ENCODE assay signal across 22 mouse cellular contexts in the genomic region with DNA sequence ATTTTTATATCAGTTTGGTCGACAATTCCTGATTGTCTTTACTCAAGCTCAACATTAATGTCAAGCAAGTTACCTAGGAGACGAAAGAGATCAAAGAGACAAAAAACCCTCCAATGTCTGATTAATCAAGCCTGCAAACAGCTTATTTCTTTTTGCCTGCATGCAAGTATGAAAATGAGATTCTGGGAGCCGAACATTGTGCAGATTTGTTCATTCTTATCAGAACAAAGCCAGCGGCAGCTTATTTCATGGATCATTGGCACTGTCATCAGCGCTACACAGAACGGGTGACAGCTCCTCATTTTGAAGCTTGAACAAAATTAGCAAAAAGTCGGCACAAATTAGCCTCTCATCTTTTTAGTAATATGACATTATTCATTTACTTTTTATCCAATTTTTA. TPM values are rescaled to one million over a fixed set of nuclear protein-coding genes. Genes with fewer than 3 reads are reported as not detected.
A peak's percentile ranks its signal among the peaks of the same experiment; 100 is the strongest.
DNase-seq lines count a peak whose midpoint lies in the region; ATAC-seq and TF ChIP-seq lines count a peak whose summit lies in the region.
"Had no signal": no experiment of that assay in that cellular context is flagged by ENCODE, and none has a peak within 500 bp of the region (broad histone marks: within the 10 kb centered on the region; RNA-seq: fewer than 3 reads in every experiment).

No protein-coding gene starts in this region.

- no peak for TF ChIP-seq EP300 in lung, postnatal 0 days (IDR thresholded peaks at IDR 0.05)

- peaks cover 8% of the 10 kb centered on the region; the same call in 1 of the 2 replicates for H3K4me1 ChIP-seq in forebrain, embryonic 11.5 days (replicated peaks; ENCODE audit: control insufficient read depth, insufficient read depth, low read length)
- H3K4me1 ChIP-seq in forebrain, embryonic 15.5 days: peaks cover 9% of the 10 kb centered on the region
- H3K4me1 ChIP-seq in midbrain, embryonic 12.5 days: peaks cover 29% of the 10 kb centered on the region
- H3K4me1 ChIP-seq in midbrain, embryonic 16.5 days (ENCODE audit: control insufficient read depth, insufficient read depth, low read length): peaks cover 11% of the 10 kb centered on the region; the same call in 1 of the 2 replicates
- peaks cover 17% of the 10 kb centered on the region; the same call in 1 of the 2 replicates for H3K4me1 ChIP-seq in hindbrain, embryonic 13.5 days (replicated peaks)
- H3K4me1 ChIP-seq in lung, postnatal 0 days (ENCODE audit: insufficient read depth, low read depth, low read length): no peaks in the 10 kb centered on the region
- H3K4me1 ChIP-seq: embryonic facial prominence, embryonic 15.5 days had no signal

- WGBS in forebrain, embryonic 11.5 days: 19% methylated on average over 7 of the region's 7 CpGs
- WGBS in forebrain, embryonic 15.5 days: 9% methylated on average over 7 of the region's 7 CpGs
- 15% methylated on average over 7 of the region's 7 CpGs for WGBS in midbrain, embryonic 12.5 days
- 15% methylated on average over 7 of the region's 7 CpGs for WGBS in midbrain, embryonic 16.5 days
- 22% methylated on average over 7 of the region's 7 CpGs for WGBS in hindbrain, embryonic 13.5 days
- WGBS in lung, postnatal 0 days: 72% methylated on average over 7 of the region's 7 CpGs

- H3K9me3 ChIP-seq in forebrain, embryonic 11.5 days (ENCODE audit: control insufficient read depth, low read length): no peaks in the 10 kb centered on the region
- no peaks in the 10 kb centered on the region for H3K9me3 ChIP-seq in forebrain, embryonic 15.5 days
- H3K9me3 ChIP-seq in midbrain, embryonic 12.5 days: no peaks in the 10 kb centered on the region
- no peaks in the 10 kb centered on the region for H3K9me3 ChIP-seq in midbrain, embryonic 16.5 days (replicated peaks; ENCODE audit: control insufficient read depth, low read length, poor library complexity, severe bottlenecking)
- no peaks in the 10 kb centered on the region for H3K9me3 ChIP-seq in hindbrain, embryonic 13.5 days
- H3K9me3 ChIP-seq in lung, postnatal 0 days (ENCODE audit: low read length): no peaks in the 10 kb centered on the region
- H3K9me3 ChIP-seq: embryonic facial prominence, embryonic 15.5 days; G1E; neural tube, embryonic 13.5 days had no signal

- no peak overlapping the region for H3K27ac ChIP-seq in forebrain, embryonic 11.5 days (ENCODE audit: low read depth, low read length)
- H3K27ac ChIP-seq in forebrain, embryonic 15.5 days (replicated peaks): no peak overlapping the region
- H3K27ac ChIP-seq in midbrain, embryonic 12.5 days (replicated peaks): no peak overlapping the region
- H3K27ac ChIP-seq in midbrain, embryonic 16.5 days (ENCODE audit: low read length): no peak overlapping the region
- H3K27ac ChIP-seq in hindbrain, embryonic 13.5 days: peak overlapping the region; percentile 40; the same call in 1 of the 2 replicates
- no peak overlapping the region for H3K27ac ChIP-seq in lung, postnatal 0 days (ENCODE audit: low read length)
- H3K27ac ChIP-seq: embryonic facial prominence, embryonic 15.5 days; left cerebral cortex, adult 2 months; neural tube, embryonic 13.5 days had no signal

- no peak overlapping the region for H3K4me3 ChIP-seq in forebrain, embryonic 11.5 days (ENCODE audit: low read depth, low read length)
- no peak overlapping the region for H3K4me3 ChIP-seq in forebrain, embryonic 15.5 days
- H3K4me3 ChIP-seq in midbrain, embryonic 12.5 days: no peak overlapping the region
- H3K4me3 ChIP-seq in midbrain, embryonic 16.5 days (ENCODE audit: low read depth, low read length): no peak overlapping the region
- no peak overlapping the region for H3K4me3 ChIP-seq in hindbrain, embryonic 13.5 days
- H3K4me3 ChIP-seq in lung, postnatal 0 days (ENCODE audit: low read depth, low read length): no peak overlapping the region
- H3K4me3 ChIP-seq: embryonic facial prominence, embryonic 15.5 days; left cerebral cortex, adult 2 months; neural tube, embryonic 13.5 days had no signal

- no peak overlapping the region for H3K4me2 ChIP-seq in forebrain, embryonic 11.5 days (ENCODE audit: low read depth, low read length, severe bottlenecking)
- no peak overlapping the region for H3K4me2 ChIP-seq in forebrain, embryonic 15.5 days (replicated peaks)
- 0 out of 2 replicates have a peak overlapping the region, but pooled peaks have one; percentile 11 for H3K4me2 ChIP-seq in midbrain, embryonic 12.5 days (replicated peaks)
- H3K4me2 ChIP-seq in midbrain, embryonic 16.5 days (ENCODE audit: low read length): no peak overlapping the region
- no peak overlapping the region for H3K4me2 ChIP-seq in hindbrain, embryonic 13.5 days
- H3K4me2 ChIP-seq in lung, postnatal 0 days (replicated peaks; ENCODE audit: low read depth, low read length): no peak overlapping the region
- H3K4me2 ChIP-seq: embryonic facial prominence, embryonic 15.5 days; heart, embryonic 11.5 days; neural tube, embryonic 13.5 days had no signal

- DNase-seq in forebrain, embryonic 11.5 days (ENCODE audit: low spot score): no peak
- no peak for DNase-seq in adrenal gland, postnatal 14 days
- DNase-seq in heart, adult 11 months: no peak
- DNase-seq in lung, postnatal 0 days (ENCODE audit: low spot score): no peak
- DNase-seq: cerebellum, adult 9-10 months; heart, postnatal 10 days; kidney, adult 2 months; kidney, postnatal 10 days; left cerebral cortex, postnatal 4 days; liver; lung, postnatal 10 days; right cerebral cortex, postnatal 4 days; thymus, adult 2 months had no signal

- ATAC-seq in forebrain, embryonic 11.5 days (replicated peaks; ENCODE audit: low FRiP score): 0 out of 2 replicates have a peak, but pooled peaks have one; percentile 39
- no peak for ATAC-seq in forebrain, embryonic 15.5 days (replicated peaks)
- no peak for ATAC-seq in midbrain, embryonic 12.5 days (ENCODE audit: low FRiP score, low read depth)
- ATAC-seq in midbrain, embryonic 16.5 days: no peak
- no peak for ATAC-seq in hindbrain, embryonic 13.5 days (ENCODE audit: low FRiP score)
- no peak for ATAC-seq in lung, postnatal 0 days

- H3K36me3 ChIP-seq in forebrain, embryonic 11.5 days (ENCODE audit: control insufficient read depth, insufficient read depth, low read length): no peaks in the 10 kb centered on the region
- H3K36me3 ChIP-seq in forebrain, embryonic 15.5 days: 0 out of 2 replicates have a peak, but pooled peaks cover 5% of the 10 kb centered on the region
- no peaks in the 10 kb centered on the region for H3K36me3 ChIP-seq in midbrain, embryonic 12.5 days
- 0 out of 2 replicates have a peak, but pooled peaks cover 5% of the 10 kb centered on the region for H3K36me3 ChIP-seq in midbrain, embryonic 16.5 days (ENCODE audit: control insufficient read depth, insufficient read depth, low read length)
- H3K36me3 ChIP-seq in hindbrain, embryonic 13.5 days: 0 out of 2 replicates have a peak, but pooled peaks cover 4% of the 10 kb centered on the region
- no peaks in the 10 kb centered on the region for H3K36me3 ChIP-seq in lung, postnatal 0 days (ENCODE audit: insufficient read depth, low read length)

- TF ChIP-seq CTCF in lung, postnatal 0 days (IDR thresholded peaks at IDR 0.05): no peak

- peaks cover 8% of the 10 kb centered on the region for H3K27me3 ChIP-seq in forebrain, embryonic 11.5 days (ENCODE audit: control insufficient read depth, insufficient read depth, low read length)
- H3K27me3 ChIP-seq in forebrain, embryonic 15.5 days: peaks cover 17% of the 10 kb centered on the region; the same call in 1 of the 2 replicates
- no peaks in the 10 kb centered on the region; the same call in none of the 2 replicates for H3K27me3 ChIP-seq in midbrain, embryonic 12.5 days
- H3K27me3 ChIP-seq in midbrain, embryonic 16.5 days (ENCODE audit: control insufficient read depth, insufficient read depth, low read depth, low read length): no peaks in the 10 kb centered on the region
- no peaks in the 10 kb centered on the region for H3K27me3 ChIP-seq in hindbrain, embryonic 13.5 days
- no peaks in the 10 kb centered on the region for H3K27me3 ChIP-seq in lung, postnatal 0 days (replicated peaks; ENCODE audit: insufficient read depth, low read length)
- H3K27me3 ChIP-seq: embryonic facial prominence, embryonic 15.5 days; neural tube, embryonic 13.5 days had no signal

- no peak overlapping the region for H3K9ac ChIP-seq in forebrain, embryonic 11.5 days (ENCODE audit: low read length)
- H3K9ac ChIP-seq in forebrain, embryonic 15.5 days (replicated peaks): no peak overlapping the region
- no peak overlapping the region for H3K9ac ChIP-seq in midbrain, embryonic 12.5 days (replicated peaks)
- H3K9ac ChIP-seq in midbrain, embryonic 16.5 days (ENCODE audit: low read depth, low read length): no peak overlapping the region
- no peak overlapping the region for H3K9ac ChIP-seq in hindbrain, embryonic 13.5 days
- H3K9ac ChIP-seq in lung, postnatal 0 days (replicated peaks; ENCODE audit: low read depth): no peak overlapping the region
- H3K9ac ChIP-seq: embryonic facial prominence, embryonic 15.5 days; neural tube, embryonic 13.5 days had no signal

RNA-seq across cellular contexts. Expression of a gene that starts 22.3 kb away (rescaled TPM):
- polyA plus RNA-seq in forebrain, embryonic 11.5 days (2014; fragmentation: Nextera tagmentation; extraction: Ambion mirVana): 74.8 and 94.2 TPM in 2 replicates
- 53.3 and 57.1 TPM in 2 replicates for polyA plus RNA-seq in forebrain, embryonic 15.5 days (2015; fragmentation: Nextera tagmentation; extraction: Ambion mirVana)
- polyA plus RNA-seq in midbrain, embryonic 12.5 days (2016; fragmentation: Nextera tagmentation; extraction: Ambion mirVana): 93.0 and 99.2 TPM in 2 replicates
- polyA plus RNA-seq in midbrain, embryonic 16.5 days (2015; fragmentation: Nextera tagmentation; extraction: Ambion mirVana): 68.6 and 78.2 TPM in 2 replicates
- 76.2 and 76.5 TPM in 2 replicates for polyA plus RNA-seq in hindbrain, embryonic 13.5 days (2015; fragmentation: Nextera tagmentation; extraction: Ambion mirVana)
- 28.2 and 32.4 TPM in 2 replicates for total RNA-seq in adrenal gland, postnatal 14 days (2021)
- 49.4 and 54.2 TPM in 2 replicates for polyA plus RNA-seq in lung, postnatal 0 days (2015; fragmentation: Nextera tagmentation; extraction: Ambion mirVana)
